Mouse (Mus musculus): ENCODE measurements around the gene Gm11992. TPM values are rescaled to one million over a fixed set of nuclear protein-coding genes. Genes with fewer than 3 reads are reported as not detected.

The Gm11992 gene
- total RNA-seq, 2 experiments from 2014 or later = 0.54 to 0.63 TPM

- intact Hi-C loops (cut with DNase I) = no loop called here
- DNase-seq (ENCODE audit: low spot score in 2 of 2) = no peak
These were observed 64.8 kb downstream of the Gm11992 start for GRCm38 (mm10) chr11:9113189-9113588.

DNA sequence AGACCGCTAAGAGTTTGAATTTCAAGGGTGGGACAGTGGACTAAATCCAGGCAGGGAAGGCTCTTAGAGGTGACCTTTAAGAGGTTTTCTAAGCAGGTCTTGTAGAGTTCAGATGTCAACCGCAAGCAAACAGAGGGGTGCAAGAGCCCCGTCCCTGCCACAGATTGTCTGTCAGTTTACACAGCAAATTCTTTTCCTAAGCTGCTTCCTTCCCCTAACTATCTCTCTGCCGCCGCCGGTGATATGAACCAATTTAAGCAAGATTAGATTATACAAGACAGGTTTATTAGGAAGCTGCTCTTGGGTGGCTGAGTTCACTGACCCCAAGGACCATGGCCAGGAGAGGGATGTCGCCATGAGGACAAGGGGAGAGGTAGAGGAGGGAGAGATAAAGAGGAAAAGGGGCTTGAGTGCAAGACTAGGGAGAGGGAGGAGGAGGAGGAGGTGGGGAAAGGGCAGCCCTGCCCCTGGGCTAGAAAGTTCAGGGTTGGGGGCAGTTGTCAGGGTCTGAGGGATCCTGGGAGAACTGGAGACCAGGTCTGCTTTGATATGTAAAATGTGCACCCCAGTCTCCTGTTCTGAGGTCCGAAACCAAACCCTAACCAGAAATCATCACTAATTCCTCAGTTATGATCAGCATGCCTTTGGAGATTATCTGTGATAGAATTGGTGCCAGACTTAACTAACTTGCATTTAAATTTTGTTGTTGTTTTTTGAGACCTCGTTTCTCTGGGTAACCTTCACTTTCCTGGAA is 67.2 kb downstream of the Gm11992 start:
- DNase-seq (ENCODE audit: low spot score in 2 of 2) = no peak
- intact Hi-C loops (cut with DNase I) = loop anchor here (5.0 kb wide), 1 partner anchor 103 kb away; the partner anchor contains the start of gene Hus1

DNA sequence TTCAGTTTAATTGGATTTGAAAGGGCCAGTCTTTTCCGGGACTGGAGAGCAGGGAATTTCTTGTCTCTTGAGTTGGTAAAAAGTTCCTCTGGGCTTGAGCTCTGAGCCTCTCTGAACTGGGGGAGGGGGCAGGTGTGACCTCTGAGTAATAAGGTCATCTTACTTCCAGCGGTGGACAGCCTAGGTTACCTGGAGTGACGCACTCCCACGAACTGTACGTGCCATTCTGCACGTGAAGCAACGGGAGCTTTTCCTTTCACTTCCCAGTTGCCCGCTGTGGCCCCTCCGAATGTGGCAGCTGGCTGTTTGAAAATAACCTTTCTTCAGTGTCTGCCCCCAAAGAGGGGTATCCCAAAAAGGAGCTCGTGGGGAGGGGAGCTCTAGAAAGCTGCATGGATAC is 67.7 kb downstream of the Gm11992 start:
- DNase-seq (ENCODE audit: low spot score in 2 of 2) = no peak
- intact Hi-C loops (cut with DNase I) = loop anchor here (5.0 kb wide), 1 partner anchor 104 kb away; the partner anchor contains the start of gene Hus1

GRCm38 (mm10) chr11:9116916-9117315 is 68.5 kb downstream of the Gm11992 start:
- no peak for DNase-seq (ENCODE audit: low spot score in 2 of 2)
- intact Hi-C loops (cut with DNase I) = loop anchor here (5.0 kb wide), 1 partner anchor 105 kb away; the partner anchor contains the start of gene Hus1

DNA sequence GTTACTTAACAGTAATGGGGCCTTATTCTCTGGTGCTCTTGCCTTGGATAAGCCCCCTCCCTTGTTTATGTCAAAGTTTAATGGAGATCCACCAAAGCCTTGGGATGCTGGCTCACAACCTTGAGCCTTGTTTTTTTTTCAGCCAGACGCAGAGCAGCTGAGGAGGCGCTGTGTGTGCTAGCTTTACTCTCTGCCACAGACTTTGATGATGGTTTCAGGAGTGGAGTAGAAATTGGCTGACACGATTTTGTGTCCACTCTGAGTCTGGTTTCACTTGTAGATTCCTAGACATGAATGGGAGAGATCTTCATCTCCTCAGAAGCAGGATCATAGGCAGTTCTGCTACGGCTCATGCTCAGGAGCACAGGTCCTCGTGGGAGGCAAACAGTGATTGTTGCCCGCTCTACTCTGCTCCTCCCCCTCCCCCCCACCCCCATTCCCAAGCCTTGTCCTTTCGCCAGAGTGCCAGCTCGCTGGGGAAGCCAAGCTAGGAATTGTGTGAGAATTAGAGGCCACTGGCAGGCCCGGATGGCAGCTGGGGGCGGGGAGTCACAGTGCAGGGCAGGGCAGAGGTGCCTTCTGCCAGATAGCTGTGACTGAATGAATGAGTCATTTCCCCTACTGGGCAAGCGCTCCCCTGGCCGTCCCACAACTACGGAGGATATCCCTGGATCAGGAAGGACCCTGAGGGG is 69.1 kb downstream of the Gm11992 start:
- no peak for DNase-seq (ENCODE audit: low spot score in 2 of 2)
- intact Hi-C loops (cut with DNase I) = loop anchor here (5.0 kb wide), 1 partner anchor 105 kb away; the partner anchor contains the start of gene Hus1

DNA sequence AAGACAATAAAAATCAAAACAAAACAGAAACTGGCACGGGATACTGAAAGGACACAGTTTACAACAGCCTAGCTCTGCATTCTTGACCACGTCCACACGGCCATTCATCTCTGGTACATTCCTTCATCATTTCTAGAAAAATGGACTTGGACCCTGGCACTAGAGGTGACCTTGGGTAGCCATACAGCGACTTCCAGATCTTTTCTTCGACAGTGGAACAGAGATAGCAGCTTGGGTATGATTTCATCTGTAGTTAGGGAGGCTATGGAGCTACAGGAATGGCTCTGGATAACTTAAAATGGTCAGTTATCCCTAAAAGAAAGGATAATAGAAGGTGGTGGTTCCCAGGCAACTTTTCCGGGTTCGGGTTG is 69.6 kb downstream of the Gm11992 start, which contains the start of gene Upp1:
TSS of gene Upp1 (plus strand) at position 54 of the 371 bp plus-strand sequence.
- intact Hi-C loops (cut with DNase I) = loop anchor here (5.0 kb wide), 1 partner anchor 106 kb away; the partner anchor contains the start of gene Hus1

DNA sequence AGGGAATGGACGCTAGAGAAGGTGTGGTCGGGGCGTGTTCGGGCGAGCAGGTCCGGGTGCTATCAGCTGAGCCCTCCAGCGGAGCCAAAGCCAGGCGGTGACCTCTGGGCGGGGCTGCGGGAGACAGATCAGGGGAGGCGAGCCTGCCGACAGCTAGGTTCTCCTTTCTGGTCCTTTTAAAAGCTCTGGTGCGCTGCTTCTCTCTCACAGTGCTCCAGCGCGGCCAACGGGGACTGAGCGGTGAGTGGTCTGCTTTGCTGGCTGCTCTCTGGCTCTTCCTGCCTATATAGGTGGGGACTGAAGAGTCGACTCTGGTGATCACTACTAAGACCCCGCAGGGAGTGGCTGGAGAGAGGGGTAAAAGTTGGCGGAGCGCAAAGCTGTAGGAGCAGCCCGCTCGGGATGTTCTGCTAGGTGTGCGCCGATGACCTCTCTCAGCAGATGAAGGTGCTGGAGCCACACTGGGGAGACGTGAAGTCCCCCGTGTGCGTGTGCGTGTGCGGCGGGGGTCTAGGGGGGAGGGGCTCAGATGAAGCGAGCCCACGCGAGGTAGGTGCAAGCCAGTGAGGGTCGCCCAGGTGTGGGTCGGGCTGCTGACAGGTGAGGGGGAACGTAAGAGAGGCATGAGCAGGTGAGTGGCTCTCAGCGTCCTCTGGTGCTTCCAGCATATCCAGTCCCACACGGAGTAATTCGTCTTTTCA is 70.2 kb downstream of the Gm11992 start:
- peak; percentile 13 to 32 for DNase-seq (ENCODE audit: low spot score in 2 of 2)
- intact Hi-C loops (cut with DNase I) = loop anchor here (5.0 kb wide), 1 partner anchor 106 kb away; the partner anchor contains the start of gene Hus1

More for the DNA sequence above, 69.6 kb downstream of the Gm11992 start, which contains the start of gene Upp1:
- no peak for DNase-seq (ENCODE audit: low spot score in 2 of 2)

Other genes with a start within 250 kb of the Gm11992 start
- under 1 TPM in 1 of 2 experiments, not detected in 1; 0.23 TPM for gene Pkd1l1, start 75.3 kb upstream of the Gm11992 start, total RNA-seq (2021)
- 10 to 100 TPM in 1 of 2 experiments, 1 to 10 TPM in 1; 8.6 to 11.6 TPM for gene Hus1, start 37.4 kb upstream of the Gm11992 start, total RNA-seq (2021)
- gene Sun3, start 397 bp downstream of the Gm11992 start, total RNA-seq (2021) = under 1 TPM in 1 of 2 experiments, not detected in 1; 0.54 TPM
- gene Upp1, start 69.5 kb downstream of the Gm11992 start, total RNA-seq (2021) = 1 to 10 TPM; 1.9 TPM
- gene Abca13, start 143.3 kb downstream of the Gm11992 start, total RNA-seq (2021) = under 1 TPM; 0.07 to 0.27 TPM

Measured in left cerebral cortex, postnatal 36 days (tissue).